Mouse (Mus musculus): Measurements from ENCODE around the gene Tmub1. TPM values are rescaled to one million over a fixed set of nuclear protein-coding genes. Genes with fewer than 3 reads are reported as not detected.

The Tmub1 gene
- polyA plus RNA-seq (2012; rRNA removed) = 32.8 and 39.3 TPM in 2 replicates

DNA sequence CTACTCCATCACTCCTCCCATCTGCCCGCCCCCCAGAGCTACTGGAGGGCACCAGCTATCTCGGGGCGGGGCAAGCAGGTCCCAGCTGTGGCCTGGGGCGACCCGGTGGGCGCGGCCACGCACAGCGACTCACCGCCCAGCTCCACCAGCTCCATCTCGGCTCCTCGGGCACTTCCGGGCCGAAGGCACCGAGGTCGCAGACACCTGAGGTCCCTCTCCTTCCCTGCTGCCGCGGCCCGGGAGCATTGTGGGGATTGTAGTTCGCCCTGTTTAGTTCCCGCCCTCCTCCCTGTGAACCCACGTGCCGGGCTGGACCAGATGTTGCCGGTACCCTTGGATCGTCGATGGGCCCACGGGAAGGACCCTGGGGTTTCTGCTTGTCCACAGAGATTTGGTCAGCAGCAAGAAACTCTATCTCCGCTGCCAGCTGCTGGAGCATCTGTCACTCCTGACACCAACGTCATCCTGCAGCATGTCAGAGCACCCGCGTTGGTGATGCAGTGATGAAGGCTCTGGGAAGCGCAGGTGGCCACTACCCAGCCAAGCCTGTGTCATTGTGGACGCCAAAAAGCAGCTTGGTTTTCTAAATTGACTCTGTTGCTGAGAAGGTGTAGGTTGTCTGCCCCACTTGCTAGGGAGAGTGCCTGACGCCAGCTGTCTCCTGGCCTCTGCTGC, at the start of gene Tmub1:
Gene Tmub1, minus strand, starts transcription at position 231 of the 675 bp plus-strand sequence.
- DNase-seq (ENCODE audit: low read depth) = no peak

DNA sequence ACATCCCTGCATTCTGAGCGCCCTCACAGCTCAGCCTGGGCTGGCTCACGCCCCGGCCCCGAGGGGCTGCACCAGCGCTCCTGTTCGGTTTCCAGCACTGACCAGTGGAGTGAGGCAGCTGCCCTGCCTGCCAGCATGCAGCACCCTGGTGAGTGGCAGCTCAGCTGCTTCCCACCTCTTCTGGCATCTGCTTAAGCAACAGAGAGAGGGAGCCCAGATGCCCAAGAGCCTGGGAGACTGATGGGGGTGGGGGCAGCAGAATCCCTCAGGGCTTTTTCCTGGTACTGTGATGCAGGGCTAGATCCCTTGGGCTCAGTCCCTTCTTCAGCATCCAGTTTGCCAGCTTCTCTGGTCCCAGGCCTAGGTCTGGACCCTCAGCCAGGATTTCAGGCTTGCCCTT, 49.1 kb upstream of the Tmub1 start:
- no peak for DNase-seq (ENCODE audit: low read depth)

DNA sequence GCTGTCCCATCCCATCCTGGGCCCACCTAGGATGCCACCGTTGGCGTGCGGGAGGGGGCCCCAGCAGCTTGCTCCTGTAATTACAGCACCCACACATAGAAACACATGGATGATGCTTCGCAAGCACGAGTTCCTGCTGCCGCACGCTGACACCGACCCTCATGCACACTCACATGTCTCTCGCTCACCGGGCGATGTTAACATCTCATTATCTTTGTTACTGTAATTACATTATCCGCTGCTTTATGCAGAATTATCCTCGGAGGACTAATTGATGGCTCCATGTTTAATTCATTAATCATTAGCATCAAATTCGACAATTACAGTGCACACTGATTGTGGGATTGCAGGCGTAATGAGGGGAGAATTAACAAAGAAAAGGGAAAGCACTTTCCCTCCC, 47.4 kb upstream of the Tmub1 start:
- no peak for DNase-seq (ENCODE audit: low read depth)

DNA sequence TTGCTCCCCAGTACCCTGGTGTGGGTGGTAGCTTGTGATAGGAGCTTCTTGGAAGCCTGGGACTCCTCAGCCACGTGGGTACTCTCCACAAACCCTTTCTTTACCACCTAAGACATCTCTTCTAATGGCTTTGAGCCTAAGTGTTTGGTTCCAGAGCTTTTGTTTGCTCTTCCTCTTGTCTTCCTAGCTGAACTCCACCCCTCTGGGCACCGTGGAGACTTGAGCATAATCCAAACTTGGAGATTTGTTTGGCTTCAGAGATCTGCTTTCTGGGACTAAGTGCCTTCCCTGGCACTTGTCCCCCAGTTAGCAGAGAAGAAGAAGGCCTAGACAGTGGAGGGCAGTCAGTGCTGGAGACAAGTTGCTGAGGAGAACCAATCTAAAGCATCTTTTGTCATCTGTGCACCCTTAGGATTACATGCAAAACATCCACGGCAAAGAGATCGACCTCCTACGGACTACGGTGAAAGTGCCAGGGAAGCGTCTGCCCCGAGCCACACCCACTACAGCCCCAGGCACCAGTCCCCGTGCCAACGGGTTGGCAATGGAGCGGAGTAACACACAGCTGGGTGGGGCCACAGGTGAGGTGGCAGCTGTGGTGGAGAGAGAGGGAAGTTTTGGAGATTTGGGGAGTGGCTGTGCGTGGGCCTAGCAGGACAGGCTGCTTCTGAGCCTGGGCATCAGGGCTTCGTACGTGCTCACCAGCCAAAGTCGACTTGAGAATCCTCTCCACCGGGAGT, 45.1 kb upstream of the Tmub1 start:
- DNase-seq (ENCODE audit: low read depth) = no peak

DNA sequence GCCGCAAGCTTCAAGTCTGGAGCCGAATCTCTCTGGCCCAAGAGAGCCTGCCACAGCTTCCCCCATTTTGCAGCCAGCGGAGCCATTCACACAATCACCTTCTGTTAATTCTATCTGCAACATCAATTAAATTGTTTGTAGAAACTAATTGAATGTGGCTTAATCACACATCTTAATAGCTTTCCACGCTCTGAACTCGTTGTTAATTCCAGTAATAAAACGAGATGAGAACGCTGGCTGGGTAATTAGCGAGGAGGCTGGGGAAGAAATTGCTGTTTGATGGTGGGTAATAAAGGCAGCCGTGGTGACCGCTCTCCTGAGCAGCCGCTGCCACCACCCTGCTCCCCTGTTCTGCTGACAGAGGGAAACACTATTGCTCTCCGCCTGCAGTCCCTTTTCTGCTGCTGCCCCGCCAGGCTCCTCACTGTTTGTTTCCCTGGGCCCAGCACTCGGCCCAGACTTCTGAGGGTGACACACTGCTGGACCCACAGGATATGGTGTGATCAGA, 42.8 kb upstream of the Tmub1 start:
- no peak for DNase-seq (ENCODE audit: low read depth)

DNA sequence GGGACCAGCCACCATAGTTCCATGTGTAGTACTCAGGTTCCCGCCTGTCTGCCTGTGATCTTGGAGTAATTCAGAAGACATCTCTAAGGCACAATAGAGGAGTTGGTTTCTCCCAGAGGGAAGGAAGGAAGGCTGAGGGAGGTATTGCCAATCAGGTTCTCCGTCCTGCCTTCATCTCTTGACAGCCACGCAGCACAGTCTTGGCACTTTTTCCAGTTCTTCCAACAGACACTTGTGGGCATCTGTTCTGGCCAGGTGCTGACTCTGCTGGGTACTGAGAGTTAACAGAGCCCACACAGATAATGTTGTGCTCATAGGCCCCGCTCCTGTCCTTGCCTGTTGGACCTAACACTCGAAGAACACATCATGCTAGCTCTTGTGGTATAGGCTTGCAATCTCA, 39.1 kb upstream of the Tmub1 start:
- no peak for DNase-seq (ENCODE audit: low read depth)

DNA sequence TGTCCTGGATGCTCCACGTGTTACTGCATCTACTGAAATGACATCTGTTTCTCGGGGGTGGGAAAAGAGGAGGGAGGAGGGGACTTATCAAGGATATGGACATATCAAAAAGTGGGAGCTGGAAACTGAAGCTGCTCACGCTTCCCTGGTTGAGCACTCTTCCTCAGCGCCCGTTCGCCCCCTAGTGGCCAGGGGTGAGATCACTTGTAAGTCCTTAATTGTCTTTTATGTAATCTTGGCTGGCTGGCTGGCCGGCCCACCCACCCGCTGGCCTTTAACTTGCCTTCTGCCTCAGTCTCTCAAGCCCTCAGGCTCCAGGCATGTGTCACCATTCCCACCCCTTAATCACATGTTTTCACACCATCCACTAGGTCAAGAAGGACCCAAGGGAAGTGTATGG, 38.4 kb upstream of the Tmub1 start:
- DNase-seq (ENCODE audit: low read depth) = no peak

DNA sequence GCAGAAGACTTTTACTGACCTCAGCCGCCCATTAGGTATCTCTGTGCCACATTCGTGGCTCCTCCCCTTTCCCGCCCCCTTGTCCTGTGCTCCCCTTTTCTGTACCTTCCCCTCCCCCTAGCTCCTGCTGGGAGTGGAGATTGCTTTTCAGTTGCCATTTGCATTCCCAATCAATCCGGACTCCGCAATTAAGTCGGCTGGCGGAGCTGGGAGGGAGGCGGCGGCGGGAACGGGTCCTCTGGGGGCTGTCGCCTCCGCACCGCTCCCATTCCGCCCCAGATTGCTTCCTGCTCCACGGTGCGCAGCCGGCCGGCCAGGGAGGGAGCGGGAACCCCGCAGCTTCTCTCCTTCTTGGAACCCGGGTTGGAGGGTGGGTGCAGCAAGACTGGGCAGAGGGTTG, 37.3 kb upstream of the Tmub1 start:
- DNase-seq (ENCODE audit: low read depth) = no peak

DNA sequence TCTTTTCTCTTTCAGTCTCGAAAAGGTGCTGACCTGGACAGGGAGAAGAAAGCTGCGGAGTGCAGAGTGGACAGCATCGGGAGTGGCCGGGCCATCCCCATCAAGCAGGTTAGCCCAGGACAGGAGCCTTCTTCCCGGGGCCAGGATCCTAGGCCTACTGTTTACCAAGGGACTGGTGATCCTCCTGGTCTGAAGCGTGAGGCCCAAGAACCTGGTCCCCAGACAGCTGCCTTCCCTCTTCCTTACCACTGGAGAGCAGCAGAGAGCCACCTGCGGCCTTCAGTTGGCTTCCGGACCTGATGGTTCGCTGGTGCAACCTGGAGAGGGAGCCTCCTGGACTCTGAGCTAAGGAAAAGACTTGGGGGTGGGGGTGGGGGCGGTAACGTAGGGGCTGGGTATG, 35.7 kb upstream of the Tmub1 start:
- no peak for DNase-seq (ENCODE audit: low read depth)

DNA sequence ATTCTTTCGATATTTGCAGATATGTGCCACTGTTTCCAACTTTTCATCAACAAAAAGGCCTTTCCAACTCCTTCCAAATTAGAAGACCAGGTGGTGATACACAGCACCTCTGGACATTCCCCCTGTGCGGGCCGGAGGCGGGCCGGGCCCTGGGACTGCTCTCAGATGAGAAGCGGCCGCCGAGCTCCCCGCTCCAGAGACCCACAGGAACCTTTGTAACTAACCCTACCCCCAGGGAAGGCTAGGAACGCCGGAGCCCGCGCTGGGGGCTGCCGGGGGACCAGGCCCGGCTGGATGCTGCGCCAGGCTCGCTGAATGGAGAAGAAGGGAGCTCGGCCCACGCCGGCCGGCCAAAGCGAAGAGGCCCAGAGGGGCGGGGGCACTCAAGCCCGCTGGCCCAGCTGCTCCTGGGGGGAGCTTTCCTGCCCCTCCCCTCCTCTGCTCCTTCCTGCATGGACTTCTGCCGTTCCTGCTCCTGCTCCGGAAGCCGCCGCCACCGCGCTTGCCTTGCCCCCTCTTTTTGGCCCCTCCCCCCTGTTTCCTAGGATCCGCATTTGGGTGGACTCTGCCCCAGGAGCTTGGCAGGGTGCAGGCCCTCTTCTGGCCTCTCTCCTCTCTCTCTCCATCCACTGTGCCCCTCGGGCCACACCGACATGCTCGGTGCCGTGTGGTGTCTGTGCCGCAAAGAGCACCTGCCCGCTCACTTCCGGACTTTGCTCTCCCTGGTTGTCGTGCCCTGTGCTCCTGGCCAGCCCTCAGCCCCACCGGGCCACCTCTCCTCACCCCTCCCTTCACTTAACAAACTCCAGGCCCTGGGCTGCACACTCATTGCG, 34.8 kb upstream of the Tmub1 start:
- no peak for DNase-seq (ENCODE audit: low read depth)

DNA sequence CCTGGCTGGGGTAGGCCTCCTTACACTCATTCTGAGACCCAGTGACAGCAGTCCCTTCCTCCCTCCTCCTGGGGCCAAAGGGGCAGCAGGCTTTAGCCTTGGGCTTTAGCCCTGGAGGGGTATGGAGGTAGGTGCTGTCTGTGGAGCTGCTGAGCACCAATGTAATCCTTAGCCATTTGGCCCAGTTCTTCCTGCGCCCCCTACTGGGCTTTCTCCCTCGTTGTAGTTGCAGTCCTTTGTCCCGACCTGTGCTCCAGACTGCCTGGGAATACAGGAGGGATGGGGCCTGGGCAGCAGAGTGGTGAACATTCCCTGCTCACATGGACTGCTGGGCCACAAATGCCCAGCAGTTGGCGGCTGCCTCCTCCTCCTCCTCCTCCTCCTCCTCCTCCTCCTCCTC, 34.0 kb upstream of the Tmub1 start:
- no peak for DNase-seq (ENCODE audit: low read depth)

DNA sequence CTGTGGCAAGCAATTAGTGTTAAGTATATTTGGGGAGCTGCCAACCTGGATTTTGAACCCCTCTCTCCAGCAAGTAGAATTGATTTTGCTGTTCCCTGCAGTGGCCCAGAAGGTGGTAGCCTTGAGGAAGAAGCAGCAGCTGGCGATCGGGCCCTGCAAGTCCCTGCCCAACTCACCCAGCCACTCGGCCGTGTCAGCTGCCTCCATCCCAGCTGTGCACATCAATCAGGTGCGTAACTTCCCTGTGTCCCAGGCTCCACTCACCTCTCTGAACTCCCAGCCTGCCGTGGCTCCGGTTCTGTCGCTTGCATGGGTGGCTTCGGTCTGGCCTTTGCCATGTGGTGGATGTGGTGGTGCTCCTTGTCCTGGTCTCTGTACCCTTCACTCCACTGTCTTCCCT, 30.3 kb upstream of the Tmub1 start:
- no peak for DNase-seq (ENCODE audit: low read depth)

DNA sequence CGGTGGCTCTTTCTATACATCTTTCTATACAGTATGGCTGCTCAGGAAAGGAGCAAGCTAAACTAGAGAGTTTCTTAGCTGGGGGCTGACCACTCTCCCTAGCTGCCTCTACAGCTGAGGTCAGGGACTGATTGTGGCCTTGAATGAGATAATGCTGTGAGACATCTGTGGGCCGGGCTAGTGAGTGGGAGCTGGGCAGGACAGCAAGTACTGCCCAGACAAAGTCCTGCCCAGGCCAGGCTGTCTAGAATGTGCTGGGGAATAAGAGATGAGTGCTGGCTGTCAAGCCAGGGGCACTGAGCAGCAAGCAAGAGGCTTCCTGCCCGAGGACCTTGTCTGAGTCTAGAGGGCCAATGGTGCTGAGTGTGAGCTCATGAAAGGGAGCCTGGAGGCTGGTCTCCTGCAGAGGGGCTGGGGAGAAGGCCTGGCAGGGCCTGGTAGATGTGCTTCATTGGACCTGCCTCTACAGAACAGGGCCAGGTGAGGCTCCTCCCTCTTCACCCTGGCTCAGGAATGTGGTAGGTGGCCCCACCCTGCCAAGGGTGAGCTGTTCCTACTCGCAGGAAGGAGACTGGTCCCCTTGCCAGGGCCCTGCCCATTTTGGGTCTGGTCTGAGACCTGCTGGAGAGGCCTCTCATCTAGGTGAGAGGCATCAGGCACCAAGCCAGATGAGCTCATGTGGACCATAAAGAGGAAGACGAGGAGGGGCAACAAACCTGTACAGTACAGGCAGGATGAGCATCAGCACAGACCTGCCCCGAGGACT, 28.0 kb upstream of the Tmub1 start:
- DNase-seq (ENCODE audit: low read depth) = peak; percentile 98

DNA sequence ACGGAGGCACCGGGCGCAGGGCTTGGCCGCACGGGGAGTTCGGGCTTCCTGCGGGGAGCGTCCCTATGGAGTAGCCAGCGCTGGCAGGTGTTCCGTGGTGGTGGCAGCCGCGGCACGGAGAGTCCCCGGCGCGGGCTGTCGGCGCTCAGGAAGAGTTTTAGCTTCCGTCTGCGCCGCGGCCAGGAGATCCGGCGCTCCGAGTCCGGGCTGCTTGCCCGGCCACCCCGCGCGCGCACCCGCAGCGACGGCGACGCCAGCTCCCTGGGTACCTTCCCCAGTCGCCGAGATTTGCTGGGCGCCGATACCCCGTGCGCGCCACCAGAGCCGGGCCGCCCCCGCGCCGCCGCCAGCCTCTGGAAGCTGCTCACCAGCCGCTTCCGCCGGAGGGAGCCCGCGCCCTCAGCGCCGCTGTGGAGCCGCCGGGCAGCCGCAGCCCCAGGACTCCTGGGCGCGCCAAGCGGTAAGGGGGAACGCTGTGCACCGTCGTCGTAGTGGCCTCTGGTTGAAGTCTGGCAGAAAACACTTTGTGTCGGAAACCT, 27.1 kb upstream of the Tmub1 start:
- DNase-seq (ENCODE audit: low read depth) = no peak

DNA sequence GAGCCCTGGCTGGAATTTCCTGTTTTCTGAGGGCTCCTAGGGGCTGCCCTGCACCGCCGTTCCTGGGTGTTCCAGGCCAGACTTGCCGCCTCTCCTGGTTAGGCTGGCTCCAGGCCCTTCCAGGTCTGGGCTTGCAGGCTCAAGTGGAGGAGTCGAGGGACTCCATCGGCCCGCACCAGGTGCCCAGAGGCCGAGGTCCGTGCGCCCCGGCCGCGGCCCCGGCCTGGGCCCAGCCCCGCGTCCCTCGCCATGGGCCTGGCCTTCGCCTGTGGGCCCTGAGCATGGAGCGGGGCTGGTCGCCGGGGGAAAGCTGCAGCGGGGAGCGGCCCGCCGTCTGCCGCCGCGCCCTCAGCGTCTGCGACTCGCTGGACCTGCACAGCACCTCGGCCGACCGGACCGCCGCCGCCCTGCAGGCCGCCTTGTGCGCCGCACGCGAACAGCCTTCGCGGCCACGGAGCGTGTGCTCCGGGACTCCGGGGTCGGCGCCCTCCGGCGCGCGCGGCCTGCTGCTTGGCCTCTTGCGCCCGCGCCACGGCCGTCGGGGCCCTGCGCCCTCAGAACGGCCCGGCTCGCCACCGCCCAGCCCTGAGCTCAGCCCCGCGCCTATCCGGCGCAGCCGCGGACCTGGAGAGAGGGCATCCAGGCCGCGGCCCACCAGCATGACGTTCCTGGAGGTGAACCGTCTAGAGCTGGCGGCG, 26.5 kb upstream of the Tmub1 start:
- DNase-seq (ENCODE audit: low read depth) = peak; percentile 63

DNA sequence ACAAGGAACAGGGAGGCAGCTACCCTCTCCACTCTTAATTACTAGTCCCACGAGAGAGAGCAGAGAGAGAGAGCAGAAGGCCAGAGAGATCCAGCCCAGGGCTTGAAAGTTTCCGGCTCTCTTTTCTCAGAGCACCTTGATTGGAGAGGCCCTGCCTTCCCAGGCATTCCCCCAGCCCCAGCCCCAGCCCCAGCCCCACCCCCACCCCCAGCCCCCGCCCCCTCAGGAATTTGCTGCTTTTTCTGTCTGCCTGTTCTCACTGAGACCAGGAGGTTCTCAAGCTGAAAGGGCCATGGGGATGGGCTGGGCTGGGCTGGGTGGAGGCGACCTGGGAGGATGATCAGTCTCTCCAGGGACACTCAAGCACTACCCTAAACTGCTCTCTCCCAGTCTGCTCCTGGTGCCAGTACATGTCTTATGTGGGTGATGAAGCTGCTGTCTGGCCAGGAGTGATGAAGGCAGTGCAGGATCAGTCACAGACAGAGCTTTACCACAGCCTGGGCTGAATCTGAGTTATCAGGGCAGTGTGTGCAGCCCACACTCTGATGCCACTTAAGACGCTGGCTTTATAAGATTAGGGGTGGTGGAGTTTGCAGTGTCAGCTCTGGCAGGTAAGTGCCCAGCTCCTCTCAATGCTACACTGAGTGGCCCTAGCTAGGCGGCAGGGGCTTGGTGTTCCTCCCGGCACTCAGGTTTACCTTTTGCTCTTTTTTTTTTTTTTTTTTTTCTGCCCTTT, 25.4 kb upstream of the Tmub1 start:
- no peak for DNase-seq (ENCODE audit: low read depth)

DNA sequence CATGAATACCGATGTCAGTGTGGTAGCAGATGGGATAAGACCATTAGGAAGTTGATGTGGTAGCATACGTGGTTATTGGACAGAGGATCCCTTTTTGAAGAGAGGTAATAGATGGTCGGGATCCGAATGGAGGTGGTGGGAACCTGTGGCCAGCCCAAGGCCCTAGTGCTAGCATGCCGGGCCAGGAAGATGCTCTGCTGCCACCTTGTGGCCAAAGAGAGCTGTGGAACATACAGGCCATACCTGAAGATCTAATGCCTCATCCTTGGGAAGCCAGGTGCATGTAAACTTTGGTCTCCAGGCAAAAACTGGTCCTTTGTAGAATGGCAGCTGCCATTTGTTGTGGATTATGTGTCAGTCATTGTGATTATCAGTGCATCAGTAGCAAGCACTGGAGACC, 22.9 kb upstream of the Tmub1 start:
- DNase-seq (ENCODE audit: low read depth) = no peak

DNA sequence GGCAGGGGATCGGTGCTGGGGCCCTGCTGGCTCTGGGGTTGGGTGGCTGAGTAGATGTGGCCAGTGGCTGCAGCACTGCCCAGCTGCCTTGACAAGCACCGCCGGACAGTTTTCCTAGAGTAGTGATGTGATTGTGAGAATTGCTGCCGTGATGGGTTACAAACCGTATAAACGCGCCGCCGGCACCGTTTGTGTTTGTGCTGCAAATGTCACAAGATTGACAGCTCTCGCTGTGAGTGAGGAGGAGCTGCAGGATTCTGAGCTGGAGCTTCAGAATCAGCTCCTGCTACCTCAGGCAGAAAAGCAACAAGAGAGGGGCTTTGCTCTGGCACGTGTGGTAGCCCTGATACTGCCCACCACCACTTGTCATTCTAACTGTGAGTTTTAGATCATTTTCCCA, 19.1 kb upstream of the Tmub1 start:
- DNase-seq (ENCODE audit: low read depth) = no peak

DNA sequence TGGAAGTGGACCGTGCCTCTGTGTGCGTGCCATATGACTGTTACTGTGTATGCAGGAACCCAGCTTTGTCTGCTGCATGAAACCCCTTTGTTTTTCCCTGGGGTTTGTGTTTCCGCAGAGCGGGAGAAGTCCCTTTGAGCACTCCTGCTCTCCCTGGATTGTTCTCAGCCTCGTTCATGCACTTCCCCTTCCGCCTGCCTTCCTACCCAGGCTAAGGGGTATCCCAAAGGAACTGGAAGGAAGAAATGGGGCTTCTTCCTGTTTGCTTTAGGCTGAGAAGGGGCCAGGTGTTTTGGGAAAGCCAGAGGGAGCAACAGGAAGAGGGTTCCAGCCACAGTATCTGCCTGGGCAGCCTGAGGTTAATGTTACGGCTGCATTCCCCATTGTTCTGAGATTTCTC, 8.0 kb upstream of the Tmub1 start:
- DNase-seq (ENCODE audit: low read depth) = no peak

DNA sequence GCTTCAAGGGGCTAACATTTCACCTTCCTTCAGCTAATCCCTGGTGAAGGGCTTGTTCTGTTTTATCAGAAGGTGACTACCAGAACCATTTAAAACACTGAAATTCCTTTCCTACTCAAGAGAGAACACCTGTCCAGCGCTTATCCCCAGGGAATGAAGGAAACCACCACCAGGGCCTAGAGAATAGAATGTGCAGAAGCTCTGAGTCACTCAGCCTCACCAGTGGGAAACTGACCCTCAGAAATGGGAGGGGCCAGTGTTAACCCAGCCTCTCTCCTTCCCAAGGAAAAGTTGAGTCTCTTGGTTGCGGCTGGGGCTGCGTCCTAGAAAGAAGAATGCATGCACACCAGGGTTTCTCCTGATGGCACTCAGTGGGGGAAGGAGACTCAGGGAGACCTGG, 7.4 kb upstream of the Tmub1 start:
- no peak for DNase-seq (ENCODE audit: low read depth)

Data from gonadal fat pad, adult 2 months (tissue).